Mouse (Mus musculus) common myeloid progenitor, adult 5-6 weeks (primary cell): ENCODE data around the gene Tstd1. TPM values are rescaled to one million over a fixed set of nuclear protein-coding genes. Genes with fewer than 3 reads are reported as not detected.

ENCODE experiments used
- ATAC-seq: replicated peaks from 2 replicates; pipeline ENCODE4 v1.8.0; 2016; ENCODE audit warnings: low read depth, mild to moderate bottlenecking, moderate TSS enrichment, inconsistent platforms; ENCODE audit not compliant: poor library complexity, severe bottlenecking
- total RNA-seq: library from RNA; stranded (forward); fragments of 200-1000, 187-1606 nt; gene quantifications from 2 replicates; pipeline ENCODE4 v1.2.3, GENCODE M21; 2017

The Tstd1 gene
- total RNA-seq, 1 experiment from 2014 or later, result 0.18 TPM

DNA sequence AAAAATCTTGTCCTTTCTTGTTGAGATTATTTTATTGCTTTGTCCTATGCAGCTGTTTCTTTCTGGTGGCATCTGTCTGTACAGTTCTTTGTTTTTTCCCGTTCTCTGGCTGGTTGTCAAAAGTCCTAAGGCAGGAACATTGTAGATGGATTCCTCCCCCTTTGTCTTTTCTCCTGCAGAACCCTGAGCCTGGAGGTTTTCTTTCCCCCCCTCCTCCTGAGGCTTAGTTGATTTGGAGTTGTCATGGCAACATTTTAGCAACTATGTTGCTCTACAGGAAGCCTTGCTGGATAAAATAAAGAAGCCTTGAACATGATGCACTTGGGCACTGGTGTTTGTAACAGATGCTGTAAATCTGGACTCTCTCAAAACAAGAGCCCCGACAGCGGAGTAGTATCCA, 6.2 kb upstream of the Tstd1 start:
- ATAC-seq, result peak; percentile 24

DNA sequence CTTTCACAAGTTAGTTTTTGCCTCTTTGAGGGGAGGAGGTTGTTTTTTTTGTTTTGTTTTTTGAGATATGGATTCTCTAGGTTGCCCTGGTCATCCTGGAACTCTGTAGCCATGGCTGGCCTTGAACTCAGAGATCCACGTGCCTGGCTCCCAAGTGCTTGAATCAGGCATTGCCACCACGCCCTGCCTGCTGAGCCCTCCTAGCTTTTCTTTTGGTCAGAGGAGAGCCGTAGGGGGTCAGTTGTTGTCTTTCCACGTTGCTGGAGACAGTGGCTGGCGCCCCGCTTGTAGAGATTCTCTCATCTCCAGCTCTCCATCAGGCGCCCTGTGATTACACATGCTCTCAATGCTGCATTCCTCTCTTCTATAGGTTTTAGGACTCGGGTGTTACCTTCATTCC, 5.1 kb upstream of the Tstd1 start:
- ATAC-seq, result no peak

DNA sequence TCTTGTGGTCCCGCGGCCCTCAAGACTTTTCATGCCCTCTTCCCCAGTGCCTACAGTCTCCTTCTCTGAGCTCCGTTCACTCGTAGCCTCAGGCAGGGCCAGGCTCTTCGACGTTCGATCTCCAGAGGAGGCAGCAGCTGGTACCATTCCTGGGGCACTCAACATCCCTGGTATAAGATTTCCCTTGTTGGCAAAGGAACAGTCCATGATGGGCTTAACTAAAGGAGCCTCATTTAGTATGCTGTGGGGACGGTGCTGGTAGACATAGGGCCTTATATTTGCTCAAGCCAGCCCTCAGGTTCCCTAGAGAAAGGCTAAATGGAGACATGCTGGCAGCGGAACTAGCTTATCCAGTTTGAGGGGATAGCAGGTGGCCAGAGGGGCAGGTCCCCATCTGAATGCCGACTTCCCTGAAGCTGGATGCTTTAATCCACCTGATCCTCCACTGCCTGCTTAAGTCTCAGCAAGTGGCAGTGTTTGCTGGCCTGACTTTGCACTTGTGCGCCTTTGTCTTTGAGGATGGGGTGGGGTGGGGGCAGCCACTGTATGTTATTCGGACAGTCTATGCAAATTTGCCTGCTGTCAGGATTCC, 715 bp downstream of the Tstd1 start:
- ATAC-seq, result no peak

DNA sequence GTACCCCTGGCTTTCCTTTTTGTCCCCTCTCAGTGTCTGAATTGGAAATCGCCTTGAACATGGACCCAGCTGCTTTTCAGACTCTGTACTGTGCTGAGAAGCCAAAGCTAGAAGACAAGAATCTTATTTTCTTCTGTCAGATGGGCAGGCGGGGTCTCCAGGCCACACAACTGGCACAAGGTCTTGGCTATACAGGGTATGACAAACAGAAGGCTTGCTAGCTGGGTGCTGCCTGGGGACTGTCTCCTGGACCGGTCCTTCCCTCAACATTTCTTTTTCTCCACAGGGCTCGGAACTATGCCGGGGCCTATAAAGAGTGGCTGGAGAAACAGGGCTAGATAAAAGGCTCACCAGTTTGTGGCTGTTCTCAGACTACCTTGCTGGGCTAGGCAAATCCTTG, 1.2 kb downstream of the Tstd1 start:
- ATAC-seq, result no peak

DNA sequence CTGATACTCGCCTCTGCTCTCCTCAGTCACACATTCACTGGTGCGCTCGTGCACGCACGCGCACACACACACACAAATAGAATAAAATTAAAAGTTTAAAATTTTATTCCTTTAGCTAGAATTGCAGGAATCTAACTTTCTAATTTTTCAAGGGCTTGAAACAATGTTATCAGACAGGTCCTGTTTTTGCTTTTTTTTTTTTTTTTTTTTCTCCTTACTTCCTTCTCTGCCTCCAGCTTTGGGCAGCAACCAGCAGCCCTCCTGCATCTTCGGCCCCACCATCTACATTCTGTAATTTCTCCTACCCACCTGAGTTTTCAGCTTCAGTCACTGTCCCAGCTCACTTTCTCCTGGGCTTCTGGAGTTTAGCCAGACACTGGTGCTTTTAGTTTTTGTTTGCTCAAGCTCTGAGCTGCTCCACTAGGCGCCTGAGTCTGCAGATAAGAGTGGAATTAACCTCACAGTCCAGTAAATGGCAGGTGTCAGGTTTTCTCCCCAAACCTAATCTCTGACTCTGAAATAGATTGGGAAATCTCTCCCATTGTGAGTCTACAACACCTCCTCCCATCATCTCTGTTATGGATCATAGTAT, 3.9 kb downstream of the Tstd1 start:
- no peak for ATAC-seq

DNA sequence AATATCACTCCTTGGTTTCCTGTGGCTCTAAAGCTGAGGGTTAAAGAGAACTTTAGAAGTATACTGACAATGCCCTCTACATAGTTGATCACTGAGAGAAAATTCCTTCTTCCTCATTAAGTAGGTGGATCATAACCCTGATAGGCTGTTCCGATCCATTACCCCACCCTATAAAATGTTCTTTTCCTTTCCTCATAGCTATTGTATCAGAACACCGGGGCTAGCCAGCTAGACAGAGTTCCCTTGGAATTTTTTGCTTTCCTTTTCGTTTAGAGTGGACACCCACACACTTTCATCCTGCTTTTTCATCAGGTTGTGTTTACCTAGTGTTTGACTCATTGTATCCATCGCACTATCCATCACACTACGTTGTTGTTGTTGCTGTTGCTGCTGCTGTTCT, 6.0 kb downstream of the Tstd1 start:
- ATAC-seq, result no peak

DNA sequence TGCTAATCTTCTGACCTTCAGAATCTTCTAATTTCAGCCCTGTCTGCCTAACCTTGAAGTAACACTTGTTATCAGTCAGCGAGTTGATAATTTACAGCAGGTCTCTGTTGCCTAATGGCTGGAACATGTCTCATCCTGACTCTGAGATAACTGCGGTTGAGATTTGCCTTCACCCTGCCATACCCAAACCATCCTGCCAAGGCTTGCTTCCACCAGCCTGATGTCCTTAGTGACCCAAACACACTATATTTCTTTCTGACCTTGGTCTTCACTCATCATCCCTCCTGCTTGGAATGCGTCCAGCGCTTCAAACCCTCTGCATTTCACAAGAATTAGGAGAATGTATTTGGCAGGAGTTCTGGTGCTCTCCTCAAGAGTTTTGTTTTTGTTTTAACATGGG, 6.5 kb downstream of the Tstd1 start:
- no peak for ATAC-seq

DNA sequence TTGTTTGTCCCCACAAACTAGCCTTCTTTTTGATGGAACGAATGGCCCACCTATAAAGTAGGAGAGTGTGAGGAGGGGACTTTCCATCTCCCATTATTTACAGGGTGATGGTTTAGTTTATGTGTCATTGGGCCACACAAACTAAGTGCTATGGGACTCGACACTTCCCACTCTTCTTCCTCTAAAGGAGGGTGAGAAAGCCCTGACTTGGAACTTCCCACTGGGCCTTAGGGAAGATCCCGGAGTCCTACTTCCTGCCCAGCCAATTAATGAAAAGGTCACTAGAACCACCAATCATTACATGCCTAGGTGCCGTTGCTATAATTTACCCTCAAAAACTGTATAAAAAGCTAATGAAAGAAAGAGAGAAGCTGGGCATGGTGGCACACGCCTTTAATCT, 13.5 kb downstream of the Tstd1 start:
- ATAC-seq, result no peak

DNA sequence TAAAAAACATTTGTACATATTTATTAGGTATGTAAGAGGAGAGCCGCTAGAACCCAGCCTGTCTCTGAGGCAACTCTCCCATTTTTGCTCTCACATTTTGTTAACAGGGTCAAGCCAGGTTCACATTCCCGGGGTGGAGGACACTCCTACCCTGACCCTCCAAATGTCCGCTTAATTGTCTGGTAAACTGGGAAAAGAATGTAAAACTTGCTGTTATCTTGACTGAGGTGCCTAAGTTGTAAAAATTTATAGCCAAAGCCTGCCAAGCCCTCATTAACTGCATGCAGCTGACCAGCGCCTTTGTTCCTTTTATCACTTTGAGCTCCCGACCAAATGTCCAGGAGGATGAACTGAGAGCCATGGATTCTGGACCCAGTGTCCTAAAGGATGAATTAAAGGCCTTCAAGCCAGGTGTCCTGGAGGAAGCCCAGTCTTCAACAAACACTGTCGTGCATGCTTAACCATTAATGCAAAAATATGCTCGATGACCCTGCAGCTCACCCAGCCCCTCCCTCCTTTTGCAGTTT, 16.7 kb downstream of the Tstd1 start:
- ATAC-seq, result no peak

DNA sequence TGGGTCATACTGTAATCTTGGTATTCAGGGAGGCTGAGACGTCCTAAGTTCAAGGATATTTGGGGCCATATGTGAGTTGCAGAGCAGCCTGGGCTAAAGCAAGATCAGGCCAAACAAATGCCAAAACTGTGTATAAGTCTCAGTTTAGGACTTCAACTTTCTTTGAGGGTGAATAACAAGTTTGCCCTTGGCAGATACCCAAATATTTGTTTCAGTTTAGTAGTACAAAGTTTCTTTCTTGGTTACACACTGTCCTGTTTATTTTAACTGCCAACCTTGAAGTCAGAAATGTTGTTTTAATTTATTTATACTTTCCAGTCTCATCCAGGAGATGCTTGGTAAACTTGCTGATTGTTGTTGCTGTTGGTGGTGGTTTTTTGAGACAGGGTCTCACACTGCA, 17.3 kb downstream of the Tstd1 start:
- no peak for ATAC-seq

DNA sequence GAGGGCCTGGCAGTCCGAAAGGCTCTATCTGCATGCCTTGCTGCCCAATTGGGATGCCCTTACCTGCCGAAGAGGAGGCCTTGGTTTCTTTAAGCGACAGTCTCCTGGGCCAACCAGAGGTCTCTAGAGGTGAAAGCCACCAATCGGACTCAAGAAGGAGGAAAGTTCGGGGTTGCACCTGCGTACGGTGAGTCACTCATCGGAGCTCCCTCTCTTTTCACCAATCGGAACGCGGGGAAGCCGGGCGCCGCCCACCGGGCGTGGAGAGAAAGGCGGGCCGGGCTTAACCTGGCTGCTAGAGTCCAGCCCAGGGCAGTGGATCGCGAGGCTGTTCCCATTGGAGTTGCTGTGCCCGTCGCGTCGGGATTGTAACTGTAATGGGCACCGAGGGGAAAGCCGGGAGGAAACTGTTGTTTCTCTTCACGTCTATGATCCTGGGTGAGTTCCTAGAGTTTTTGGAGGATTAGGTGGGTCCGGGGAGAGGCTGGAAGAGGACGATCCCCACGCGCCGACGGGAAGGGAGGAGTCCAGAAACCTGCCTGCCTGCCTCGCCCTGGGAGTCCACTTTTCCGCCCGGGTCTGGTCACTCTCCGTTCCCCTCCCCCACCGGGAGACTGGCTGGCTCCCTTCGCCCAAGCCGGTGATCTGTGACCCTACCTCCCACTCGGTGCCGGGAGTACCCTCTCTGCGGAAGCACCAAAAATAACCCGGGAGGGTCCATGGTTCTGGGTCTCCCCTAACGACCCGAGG, 18.8 kb downstream of the Tstd1 start, which contains the start of gene F11r:
TSS of gene F11r (plus strand) at position 272 of the 750 bp plus-strand sequence.
- peak; percentile 58 for ATAC-seq

DNA sequence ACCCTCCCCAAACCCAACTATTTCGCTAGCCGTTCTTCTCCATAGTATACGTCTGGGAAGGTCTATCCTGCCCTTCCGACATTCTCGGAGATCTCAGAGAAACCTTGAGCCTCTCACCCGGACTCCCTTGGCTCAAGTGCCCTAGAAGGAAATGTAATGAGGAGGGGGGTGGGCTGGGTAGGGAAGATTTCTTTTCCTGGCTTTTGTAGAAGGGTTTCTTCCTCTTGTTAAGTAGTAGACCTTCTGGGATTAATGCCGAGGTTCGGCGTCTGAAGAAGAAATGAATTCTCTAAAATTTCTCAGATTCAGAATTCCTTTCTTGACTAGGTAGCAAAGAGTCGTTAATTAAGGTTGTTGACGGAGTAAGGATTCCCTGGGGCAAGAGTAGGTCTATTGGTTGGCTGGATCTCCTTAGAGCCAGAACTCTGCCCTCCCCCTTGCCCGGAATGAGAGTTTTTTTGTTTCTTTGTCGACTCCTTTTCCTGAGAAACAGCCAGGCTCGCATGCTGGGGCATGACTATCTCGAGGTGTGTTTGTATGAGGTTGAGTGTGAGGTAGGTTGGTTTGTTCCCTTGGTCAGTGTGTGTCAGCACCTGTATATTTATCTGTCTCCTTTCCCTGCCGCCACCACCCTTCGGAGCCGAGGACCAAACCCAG, 19.5 kb downstream of the Tstd1 start:
- ATAC-seq, result no peak

DNA sequence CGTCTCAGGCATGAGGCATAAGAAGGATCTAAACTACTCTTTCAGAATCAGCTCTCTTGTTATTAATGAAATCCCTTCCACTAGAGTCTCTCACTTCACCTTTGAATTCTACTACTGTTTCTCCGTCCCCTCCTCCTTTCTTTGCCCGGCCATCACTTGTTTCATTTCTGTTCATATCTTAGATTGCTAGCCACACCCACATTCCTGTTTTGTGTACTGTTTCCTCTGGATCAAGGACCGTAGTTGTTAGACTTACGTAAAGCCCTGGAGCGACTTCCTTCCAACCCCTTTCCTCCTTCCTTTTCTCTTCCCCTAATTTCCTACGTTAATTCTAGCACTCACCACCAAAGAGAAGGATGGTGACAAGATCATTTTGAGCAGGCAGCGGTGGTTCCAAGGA, 20.4 kb downstream of the Tstd1 start:
- ATAC-seq, result no peak

DNA sequence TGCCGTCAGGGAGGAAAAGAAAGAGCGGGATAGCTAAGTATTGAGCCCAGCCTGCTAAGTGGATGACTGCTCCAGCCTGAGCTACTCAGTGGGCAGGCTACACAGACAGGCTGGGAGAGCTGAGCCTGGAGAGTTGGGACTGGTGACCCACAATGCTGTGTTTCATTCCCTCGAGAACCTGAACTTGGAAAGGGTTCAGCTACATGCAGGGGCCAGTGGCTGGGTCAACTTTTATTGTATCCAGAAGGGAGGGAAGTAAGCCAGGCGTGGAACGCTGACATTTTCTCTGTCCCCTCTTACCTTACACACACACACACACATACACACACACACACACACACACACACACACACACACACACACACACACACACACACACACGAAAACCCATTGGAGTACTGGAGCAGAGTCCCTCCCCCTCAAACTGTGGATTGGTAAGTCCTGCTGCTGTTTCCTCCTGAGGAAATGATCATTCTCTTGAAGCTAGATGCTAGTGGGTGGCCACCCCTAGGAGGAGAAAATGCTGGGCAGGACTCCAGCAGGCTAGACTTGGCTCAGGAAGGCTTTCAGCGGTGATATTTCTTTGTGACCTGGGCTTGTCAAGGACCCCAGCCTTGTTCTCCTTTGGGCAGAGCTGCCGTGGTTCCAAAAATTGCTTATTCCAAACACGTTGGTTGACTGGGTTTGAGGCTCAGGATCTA, 21.5 kb downstream of the Tstd1 start:
- ATAC-seq, result peak; percentile 30; the same call in 1 of the 2 replicates

DNA sequence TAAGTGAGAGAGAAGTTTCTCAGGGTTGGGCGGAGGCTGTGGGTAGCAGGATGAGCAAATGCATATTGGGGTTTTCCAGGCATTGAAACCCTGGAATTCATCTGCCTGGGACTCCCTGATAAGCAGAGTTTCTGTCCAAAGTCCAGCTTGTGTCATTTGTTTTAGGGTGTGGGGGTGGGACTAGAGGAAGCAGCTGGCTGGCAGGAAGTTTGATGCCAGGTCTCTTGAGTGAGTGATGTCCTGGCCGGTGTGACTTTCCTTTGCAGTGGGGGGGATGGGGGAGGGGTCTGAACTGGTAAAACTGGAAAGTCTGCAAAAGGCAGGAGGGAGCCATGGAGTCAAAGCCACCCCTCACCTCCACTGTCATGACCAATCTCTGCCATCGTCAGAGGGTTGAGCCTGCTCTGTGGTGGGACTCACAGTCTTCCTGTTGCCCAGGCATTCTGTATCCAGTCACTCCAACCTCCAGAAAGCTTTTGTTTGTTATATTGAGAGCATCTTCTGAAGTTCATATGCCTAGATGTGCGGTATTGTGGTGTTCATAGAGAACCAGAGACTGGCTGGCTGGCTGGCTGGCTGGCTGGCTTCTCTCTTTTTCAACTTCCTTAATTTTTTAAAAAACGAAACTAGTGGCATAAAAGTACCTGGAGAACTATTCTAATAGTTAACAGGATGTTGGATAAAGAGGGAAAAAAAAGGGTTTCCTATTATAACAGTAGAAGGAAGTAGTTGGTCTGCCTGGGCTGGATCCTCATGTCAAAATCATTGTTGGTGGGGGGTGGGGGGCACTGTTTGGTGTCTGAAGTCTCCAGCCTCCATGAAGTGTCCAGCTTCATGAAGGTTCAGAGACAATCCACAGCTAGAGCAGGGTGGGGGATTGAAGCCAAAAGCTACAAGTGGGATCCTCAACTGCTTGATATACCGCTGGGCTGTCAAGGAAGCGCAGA, 23.1 kb downstream of the Tstd1 start:
- peak; percentile 42 for ATAC-seq

DNA sequence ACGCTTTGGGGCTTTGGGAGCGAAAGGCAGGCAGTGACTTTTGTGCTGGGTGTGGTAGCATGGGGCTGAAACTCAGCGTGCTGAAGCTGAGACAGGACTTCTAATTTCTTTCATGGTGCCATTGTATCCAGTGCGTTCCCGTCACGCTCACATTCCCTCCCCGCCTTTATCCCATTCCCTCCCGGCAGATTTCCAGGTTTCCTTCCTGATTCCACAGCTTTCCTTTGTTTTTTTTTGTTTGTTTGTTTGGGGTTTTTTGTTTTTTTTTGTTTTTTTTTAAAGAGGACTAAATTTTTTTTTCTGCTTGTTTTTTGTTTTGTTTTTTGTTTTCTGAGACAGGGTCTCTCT, 23.7 kb downstream of the Tstd1 start:
- ATAC-seq, result no peak

DNA sequence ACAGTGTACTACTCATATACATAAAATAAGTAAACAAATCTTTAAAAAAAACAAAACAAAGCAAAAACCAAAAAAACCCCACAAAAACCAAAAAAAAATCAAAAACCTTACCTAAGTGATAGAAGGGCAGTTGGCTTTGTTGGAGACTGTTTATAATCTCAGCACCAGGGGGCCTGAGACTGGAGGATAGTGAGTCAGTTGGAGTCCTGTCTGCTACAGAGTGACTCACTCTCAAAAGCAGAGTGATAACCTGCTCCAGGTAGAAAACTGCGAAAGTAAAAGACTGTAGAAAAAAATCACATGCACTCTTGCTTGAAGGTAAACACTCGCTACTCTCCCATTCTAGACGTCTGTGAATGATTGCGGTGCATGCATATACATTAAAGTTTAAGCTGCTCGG, 26.4 kb downstream of the Tstd1 start:
- no peak for ATAC-seq

DNA sequence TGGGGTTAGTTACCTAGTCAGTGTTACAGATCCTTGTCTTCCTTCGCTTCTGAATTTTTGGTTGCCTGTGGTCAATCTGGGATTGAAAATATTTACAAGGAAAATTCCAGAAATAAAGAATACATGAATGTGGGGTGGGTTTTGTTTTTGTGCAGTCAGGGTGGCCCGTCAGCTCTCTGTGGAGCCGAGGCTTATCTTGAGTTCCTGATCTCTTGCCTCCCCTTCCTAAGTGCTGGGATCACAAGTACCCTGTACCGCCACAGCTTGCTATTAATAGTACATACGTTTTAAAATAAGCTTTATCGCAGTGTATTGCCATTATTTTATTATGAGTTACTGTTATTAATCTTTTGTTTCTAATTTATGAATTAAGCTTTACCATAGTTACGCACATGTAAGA, 28.2 kb downstream of the Tstd1 start:
- ATAC-seq, result no peak

DNA sequence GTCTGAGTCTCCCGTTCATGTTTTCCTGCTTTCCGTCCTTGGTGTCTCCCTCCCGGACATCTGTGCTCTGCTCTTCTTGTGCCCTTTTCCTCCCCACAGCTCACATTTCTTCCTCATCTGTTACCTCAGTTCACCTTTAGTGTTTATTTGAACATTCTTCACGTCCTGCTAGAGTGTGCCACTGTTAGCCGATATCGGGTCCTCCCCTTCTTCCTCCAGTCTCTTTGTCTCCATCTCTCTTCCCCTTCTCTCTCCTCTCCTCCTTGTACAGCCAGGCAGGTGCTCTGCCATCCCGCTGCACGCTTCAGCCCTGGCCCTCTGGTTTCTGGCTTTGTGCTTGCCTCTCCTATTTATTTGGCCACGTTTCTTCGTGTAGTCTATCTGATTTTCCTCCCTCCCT, 29.0 kb downstream of the Tstd1 start:
- ATAC-seq, result 0 out of 2 replicates have a peak, but pooled peaks have one; percentile 23
